Comparison of ENCODE assay signal across 27 mouse cellular contexts in the genomic region with DNA sequence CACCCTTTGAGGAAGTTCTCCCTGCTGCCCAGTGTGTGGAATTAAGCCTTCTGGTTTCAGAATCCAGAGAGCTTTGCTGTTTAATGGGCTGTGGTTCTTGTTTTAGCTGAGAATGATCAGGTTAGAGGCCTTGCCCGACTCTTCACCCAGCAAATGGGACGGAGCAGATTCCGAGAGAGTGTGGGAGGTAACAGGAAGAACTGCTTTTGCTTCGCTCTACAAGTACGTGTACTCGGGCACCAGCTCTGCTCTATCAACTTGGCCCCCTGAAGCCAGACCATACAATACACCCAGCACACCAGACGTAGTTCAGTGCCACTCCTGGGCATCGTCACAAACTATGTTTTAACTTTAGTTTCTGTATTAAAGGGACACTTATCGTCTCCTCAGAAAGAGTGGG.
DNase-seq lines count a peak whose midpoint lies in the region; ATAC-seq lines count a peak whose summit lies in the region.
"Had no signal": no experiment of that assay in that cellular context is flagged by ENCODE, and none has a peak within 500 bp of the region (broad histone marks: within the 10 kb centered on the region; RNA-seq: fewer than 3 reads in every experiment).

No protein-coding gene starts in this region.

- H3K27me3 ChIP-seq in kidney, embryonic 16.5 days (ENCODE audit: insufficient read depth, low read length): no peaks in the 10 kb centered on the region
- H3K27me3 ChIP-seq: CH12.LX; embryonic facial prominence, embryonic 13.5 days; embryonic facial prominence, embryonic 15.5 days; forebrain, embryonic 12.5 days; Patski had no signal

- peaks cover 13% of the 10 kb centered on the region for H3K36me3 ChIP-seq in kidney, embryonic 16.5 days (ENCODE audit: insufficient read depth, low read length)

- H3K4me2 ChIP-seq in kidney, embryonic 16.5 days (replicated peaks; ENCODE audit: low read depth, low read length): no peak overlapping the region
- H3K4me2 ChIP-seq: embryonic facial prominence, embryonic 13.5 days; embryonic facial prominence, embryonic 15.5 days; forebrain, embryonic 12.5 days had no signal

- H3K4me1 ChIP-seq in kidney, embryonic 16.5 days (ENCODE audit: insufficient read depth, low read length): peaks cover 15% of the 10 kb centered on the region; the same call in 1 of the 2 replicates
- H3K4me1 ChIP-seq: embryonic facial prominence, embryonic 15.5 days; forebrain, embryonic 12.5 days had no signal

- peak; percentile 85 for DNase-seq in heart, adult 11 months
- no peak for DNase-seq in heart, adult 18-20 months
- no peak for DNase-seq in kidney, postnatal 4 days
- peak; percentile 68 for DNase-seq in gonadal fat pad, adult 2 months (ENCODE audit: low read depth)
- DNase-seq: adrenal gland, adult 8-10 months; adrenal gland, postnatal 14 days; adrenal gland, postnatal 36 days; B cell, adult 2 months; cerebellum, adult 11-12 months; cerebellum, adult 2 months; cerebellum, adult 9-10 months; cerebellum, postnatal 10 days; cerebellum, postnatal 25 days; embryo, embryonic 11 days had no signal

- ATAC-seq in kidney, embryonic 16.5 days (ENCODE audit: low FRiP score, low TSS enrichment): no peak
- ATAC-seq: activated CD4-positive, CD25-positive, alpha-beta regulatory T cell, adult 4 months; CD4-positive, CD25-positive, alpha-beta regulatory T cell, adult 4 months; forebrain, embryonic 14.5 days; forebrain, embryonic 16.5 days; Patski had no signal

- no peak overlapping the region for H3K4me3 ChIP-seq in kidney, embryonic 16.5 days (ENCODE audit: low read length)
- H3K4me3 ChIP-seq: embryonic facial prominence, embryonic 13.5 days; embryonic facial prominence, embryonic 15.5 days; erythroblast, embryonic 14.5 days; forebrain, embryonic 10.5 days; forebrain, embryonic 12.5 days had no signal

- peak overlapping the region; percentile 20; the same call in 1 of the 2 replicates for H3K27ac ChIP-seq in kidney, embryonic 16.5 days (ENCODE audit: low read length)
- H3K27ac ChIP-seq: embryonic facial prominence, embryonic 13.5 days; embryonic facial prominence, embryonic 15.5 days; forebrain, embryonic 10.5 days; forebrain, embryonic 12.5 days had no signal

- 51% methylated on average over 9 of the region's 9 CpGs for WGBS in kidney, embryonic 16.5 days

- H3K9ac ChIP-seq in kidney, embryonic 16.5 days (replicated peaks; ENCODE audit: low read length): no peak overlapping the region
- H3K9ac ChIP-seq: embryonic facial prominence, embryonic 13.5 days; embryonic facial prominence, embryonic 15.5 days; forebrain, embryonic 12.5 days had no signal

- H3K9me3 ChIP-seq in kidney, embryonic 16.5 days (ENCODE audit: low read length): no peaks in the 10 kb centered on the region
- H3K9me3 ChIP-seq: embryonic facial prominence, embryonic 13.5 days; embryonic facial prominence, embryonic 15.5 days; forebrain, embryonic 10.5 days; forebrain, embryonic 12.5 days; G1E had no signal

Comparison
In these comparisons a context has a peak if more than half of its experiments do, and no peak if none do; other contexts are left out.
1. DNase-seq: peak in heart, adult 11 months (single experiment) and gonadal fat pad, adult 2 months (single experiment); none in heart, adult 18-20 months (0 of 2) and kidney, postnatal 4 days (0 of 2).